Mouse (Mus musculus) lung, postnatal 25 days (tissue): Measurements from ENCODE around the gene Retreg1.

ENCODE experiments used
- DNase-seq: peaks from one replicate; pipeline ENCODE4 v3.0.0; 2022; ENCODE audit warnings: low spot score

The Retreg1 gene

GRCm38 (mm10) chr15:25843086-25843991 is at the start of gene Retreg1:
Gene Retreg1 (plus strand): TSS chr15:25843180.
- DNase-seq, result peak; percentile 88

- no peak for DNase-seq
These were observed 48.9 kb upstream of the Retreg1 start for GRCm38 (mm10) chr15:25794123-25794522.

GRCm38 (mm10) chr15:25795496-25795895 is 47.5 kb upstream of the Retreg1 start:
- DNase-seq, result no peak

DNA sequence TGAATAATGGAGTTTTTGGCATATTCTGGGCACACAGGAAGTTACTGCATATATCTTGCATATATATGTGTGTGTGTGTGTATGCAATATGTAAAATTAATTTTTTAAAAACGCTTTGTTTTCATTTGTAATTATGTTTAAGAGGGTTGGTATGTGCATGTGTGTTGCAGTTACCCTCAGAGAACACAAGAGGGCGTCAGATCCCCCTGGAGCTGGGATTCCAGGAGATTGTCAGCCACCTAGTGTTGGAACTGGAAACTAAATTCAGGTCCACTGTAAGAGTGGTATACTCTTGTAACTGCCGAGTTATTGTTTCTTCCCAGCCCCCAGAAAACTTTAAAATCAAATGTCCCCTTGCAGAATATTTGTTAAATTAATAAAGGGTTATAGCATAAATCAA is 46.6 kb upstream of the Retreg1 start:
- peak; percentile 16 for DNase-seq

DNA sequence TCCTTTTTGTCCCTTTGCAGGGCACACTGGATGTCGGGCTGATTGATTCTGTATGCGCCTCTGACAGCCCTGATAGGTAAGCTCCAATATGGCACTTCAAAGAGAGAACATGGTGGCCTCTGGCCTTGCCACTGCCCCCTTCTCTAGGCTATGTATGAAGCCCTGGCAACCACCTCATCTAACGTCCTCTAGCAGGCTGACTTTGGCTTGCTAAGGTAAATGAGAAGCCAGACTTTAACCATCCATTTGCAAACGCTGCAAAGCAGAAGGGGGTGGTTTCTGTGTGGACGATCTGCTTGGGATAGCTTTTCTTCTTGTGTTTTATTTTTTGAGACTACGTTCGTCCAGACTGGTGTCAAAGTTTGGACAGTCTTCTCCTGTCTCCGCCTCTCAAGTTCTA is 45.8 kb upstream of the Retreg1 start:
- no peak for DNase-seq

DNA sequence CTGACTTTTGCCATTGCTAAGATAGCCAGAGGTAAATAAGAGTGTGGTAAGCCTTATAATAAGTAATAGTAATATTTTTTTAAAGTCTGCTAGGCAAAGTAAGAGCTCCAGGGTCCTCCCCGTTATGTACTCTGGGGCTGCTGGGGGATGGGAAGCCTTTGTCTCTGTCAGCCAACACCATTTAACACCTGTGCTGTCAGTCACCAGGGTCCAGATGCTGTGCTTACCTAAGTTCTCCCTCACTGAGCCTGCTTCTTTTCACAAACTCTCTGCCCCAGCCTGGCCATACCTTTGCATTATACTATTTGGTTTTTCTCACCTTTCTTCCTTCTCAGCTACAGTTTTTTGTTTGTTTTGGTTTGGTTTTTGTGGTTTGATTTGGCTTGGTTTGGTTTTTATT is 45.1 kb upstream of the Retreg1 start:
- DNase-seq, result no peak

DNA sequence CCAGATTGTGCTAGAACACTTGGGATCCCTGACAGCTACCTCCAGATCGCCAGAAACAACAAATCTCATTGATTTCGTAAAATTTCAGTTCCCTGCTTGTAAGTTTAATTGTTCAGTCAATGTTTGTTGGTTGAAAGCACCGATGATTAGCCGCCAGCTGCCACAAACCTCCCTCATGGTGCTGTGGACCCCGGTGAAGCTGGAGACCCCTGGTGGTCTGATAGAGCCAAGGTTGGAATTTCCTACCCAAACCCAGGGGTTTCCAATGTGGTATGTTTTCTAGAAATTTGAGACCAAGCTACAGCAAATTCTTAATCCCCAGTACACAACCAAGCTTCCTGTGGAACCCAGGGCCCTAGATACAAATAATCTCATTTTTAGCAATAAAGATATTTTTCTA is 41.3 kb upstream of the Retreg1 start:
- DNase-seq, result no peak

- no peak for DNase-seq
These were observed 40.8 kb upstream of the Retreg1 start for GRCm38 (mm10) chr15:25802194-25802593.

GRCm38 (mm10) chr15:25803111-25803510 is 39.9 kb upstream of the Retreg1 start:
- no peak for DNase-seq

- peak; percentile 64 for DNase-seq
These were observed 37.5 kb upstream of the Retreg1 start for GRCm38 (mm10) chr15:25805336-25806110.

- DNase-seq, result no peak
These were observed 36.6 kb upstream of the Retreg1 start for GRCm38 (mm10) chr15:25806363-25806762.

DNA sequence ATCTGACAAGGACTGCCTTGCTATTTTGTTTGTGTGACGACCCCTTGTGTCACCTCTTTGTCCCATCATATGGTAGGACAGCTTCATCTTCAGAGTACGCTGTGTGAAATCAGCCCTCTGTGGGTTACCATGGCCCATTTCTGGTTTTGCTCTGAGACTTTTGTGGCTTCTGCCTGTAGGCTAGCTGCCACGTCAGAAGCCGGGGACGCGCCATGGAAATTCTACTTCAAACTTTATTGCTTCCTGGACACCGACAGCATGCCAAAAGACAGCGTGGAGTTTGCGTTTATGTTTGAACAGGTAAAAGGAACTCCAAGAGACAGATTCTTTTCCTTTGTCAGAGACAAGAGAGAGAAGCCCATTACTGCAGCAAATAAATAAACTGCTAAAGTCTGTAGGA is 36.1 kb upstream of the Retreg1 start:
- DNase-seq, result no peak

DNA sequence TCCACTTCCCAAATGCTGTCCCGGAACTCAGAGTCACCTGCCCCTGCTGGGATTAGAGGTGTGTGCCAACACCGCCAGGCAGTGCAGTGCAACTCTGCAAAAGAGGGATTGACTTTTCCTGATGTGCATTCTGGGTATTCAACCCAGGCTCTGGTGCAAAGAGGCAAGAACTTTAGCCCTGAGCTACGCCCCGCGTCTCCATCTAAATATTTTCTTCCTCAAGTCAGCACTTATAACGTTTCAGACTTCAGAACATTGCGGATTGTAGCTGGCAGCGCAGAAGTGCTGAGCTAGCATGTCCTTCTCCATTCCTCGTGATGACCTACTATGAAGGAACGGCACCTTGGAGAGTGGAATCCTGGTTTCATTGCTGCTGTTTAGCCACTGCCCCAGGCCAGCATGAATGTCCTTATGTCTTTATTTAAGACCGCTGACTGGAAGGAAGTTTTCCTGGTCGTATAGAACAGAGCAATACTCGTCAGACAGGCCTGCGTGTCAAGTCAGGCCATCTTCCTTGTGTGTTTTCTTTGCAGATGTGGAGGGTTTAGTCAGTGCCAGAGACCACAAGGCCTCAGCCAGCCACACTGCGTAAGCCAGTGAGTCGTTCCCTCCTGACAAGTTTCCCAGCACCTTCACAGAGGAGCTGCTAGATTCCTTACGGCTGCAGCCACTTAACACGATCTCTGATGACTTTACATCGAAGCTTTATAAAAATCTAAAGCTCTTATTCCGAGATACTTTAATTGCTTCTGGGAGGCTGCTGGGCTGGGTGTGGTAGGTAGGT is 34.1 kb upstream of the Retreg1 start:
- no peak for DNase-seq

- no peak for DNase-seq
These were observed 33.3 kb upstream of the Retreg1 start for GRCm38 (mm10) chr15:25809669-25810068.

DNA sequence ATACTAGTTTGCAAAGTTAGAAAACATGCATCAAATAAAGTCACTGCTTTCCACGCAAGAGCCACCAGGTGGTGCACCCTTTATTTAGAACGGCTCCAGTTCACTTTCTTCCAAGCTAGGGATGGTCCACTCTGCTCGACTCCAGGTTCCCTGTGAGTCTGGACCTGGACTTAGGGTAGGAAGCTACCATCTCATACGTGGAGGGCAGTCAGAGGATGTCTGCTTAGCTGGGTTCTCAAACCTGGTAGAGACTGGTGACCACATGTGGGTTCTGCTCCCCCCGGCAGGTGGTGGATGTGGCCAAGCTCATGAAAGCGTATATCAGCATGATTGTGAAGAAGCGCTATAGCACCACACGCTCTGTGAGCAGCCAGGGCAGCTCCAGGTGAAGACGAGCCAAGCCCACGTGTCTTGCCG is 31.1 kb upstream of the Retreg1 start:
- no peak for DNase-seq

DNA sequence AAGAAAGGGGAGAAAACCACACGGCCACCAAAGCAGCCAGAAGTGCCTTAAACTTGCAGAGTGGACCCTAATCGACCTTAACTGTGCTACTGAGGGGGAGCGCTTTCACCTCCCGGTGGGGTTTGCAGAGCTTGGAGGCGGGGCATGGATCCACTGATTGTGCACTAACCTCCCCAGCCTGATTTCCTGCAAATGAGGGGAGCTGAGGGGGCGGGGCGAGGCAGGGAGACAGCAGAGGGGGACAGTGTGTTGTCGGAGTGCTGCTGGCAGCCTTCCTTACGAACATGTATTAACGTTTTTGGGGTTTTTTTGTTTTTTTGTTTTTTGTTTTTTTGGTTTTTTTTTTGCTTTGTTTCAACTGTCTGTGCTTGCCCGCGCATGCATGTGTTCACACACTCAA is 30.5 kb upstream of the Retreg1 start:
- no peak for DNase-seq

DNA sequence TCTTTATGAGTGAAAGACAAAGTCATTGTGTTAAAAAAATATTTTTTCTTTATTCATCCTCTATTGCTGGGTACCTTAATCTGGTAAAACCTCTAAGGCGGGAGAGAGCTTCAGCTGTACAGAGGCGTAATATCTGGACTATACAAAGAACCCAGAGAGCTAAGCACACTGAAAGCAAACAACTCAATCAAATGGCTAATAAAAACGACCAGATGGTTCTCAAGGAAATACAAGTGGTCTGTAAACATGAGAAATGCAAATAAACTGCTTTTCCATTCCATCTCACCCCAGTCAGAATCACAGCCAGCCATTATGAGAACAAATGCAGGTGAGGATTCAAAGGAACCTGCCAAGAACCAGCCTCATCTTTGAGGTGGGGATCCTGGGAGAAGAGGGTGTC is 28.4 kb upstream of the Retreg1 start:
- no peak for DNase-seq

DNA sequence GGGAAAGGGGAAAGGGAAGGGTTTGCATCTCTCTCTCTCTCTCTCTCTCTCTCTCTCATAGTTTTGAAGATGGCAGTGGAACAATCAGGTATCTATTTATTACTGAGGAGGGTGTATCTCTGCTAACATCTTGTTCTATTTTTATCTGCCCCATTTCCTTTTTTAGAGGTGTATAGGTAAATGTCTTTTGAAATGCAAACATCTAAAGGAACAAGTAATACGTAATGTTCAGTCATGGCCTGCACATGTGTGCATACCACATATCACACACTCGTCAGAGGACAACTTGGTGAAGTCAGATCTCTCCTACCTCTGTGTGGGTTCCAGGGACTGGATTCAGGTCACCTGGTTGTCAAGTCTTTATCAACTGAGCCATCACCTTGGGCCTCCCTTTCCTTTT is 25.8 kb upstream of the Retreg1 start:
- no peak for DNase-seq

DNA sequence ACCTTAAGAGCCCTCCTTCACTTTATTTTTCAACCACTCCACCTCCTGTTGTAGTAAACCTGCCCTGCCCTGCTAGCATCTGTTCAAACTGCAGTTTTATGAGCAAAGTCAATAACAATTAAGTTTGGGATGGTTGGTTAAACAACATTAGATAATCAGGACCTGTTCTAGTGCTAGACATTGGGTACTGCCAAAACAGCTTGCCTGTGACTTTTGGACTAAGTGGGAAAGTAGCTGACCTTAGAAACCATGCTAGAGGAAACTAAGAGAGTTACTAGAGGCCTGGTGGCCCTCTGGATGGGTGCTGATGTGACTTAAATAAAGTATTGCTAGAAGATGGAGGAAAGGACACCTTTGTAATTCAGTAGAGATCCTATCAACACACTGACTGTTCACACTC is 21.0 kb upstream of the Retreg1 start:
- DNase-seq, result no peak

DNA sequence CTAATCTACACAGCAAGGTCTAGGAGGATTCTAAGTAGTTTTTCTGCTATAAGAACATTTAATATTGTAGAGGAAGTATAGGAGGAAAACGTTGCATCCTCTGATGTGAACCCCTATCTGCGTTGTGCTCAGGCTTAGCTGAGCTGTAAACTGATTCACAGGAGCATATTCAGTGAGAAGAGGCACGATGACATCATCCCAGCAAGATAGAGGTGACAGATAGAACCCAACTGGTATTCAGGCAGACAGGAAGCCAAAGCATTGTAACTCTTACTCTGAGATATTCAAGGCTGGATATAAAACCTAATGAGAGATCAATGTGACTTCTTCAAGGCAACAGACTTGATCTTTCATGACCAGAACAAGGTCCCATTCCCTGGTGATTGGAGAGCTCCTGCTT is 20.3 kb upstream of the Retreg1 start:
- no peak for DNase-seq

DNA sequence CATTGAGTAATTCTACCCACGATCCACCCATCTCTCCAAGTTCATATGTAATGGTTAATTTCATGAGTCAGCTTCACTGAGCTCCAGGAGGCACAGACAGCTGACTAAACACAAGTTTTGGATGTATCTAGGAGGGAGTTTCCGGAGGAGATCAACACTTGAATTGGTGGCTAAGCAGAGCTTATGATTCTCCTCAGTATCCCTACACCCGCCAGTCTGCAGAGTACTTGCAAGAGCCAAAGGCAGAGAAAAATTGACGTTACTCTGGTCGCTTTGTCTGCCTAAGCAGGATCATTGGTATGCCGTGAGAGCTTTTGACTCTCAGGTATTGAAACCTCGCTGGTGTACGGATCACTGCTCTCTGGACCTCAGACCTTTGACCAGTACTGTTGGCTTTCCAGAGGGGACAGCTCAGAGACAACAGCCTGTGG is 16.4 kb upstream of the Retreg1 start:
- no peak for DNase-seq

DNA sequence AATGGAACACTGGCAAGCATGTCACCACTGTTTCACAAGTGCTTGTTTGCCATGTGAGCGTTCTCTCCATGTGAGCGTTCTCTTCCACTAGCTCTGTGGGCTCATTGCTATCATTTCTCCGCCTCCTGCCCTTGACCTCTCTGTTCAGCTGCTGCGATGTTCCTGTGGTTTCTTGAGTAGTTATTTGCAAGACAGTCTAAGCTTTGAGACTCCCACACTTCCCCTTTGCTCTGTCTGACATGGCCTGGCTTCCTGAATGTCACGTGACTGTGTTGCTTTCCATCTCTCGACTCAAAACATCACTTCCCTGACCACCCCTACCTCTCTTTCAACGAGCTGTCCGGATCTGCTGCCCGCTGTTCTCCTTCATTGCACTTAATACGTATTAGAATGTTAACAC is 14.5 kb upstream of the Retreg1 start:
- DNase-seq, result peak; percentile 62
